Mouse (Mus musculus): ENCODE data around the gene Gm20388. TPM values are rescaled to one million over a fixed set of nuclear protein-coding genes. Genes with fewer than 3 reads are reported as not detected.

Gm20388 gene
- total RNA-seq, 2 experiments from 2014 or later: 5.8 TPM; not detected in 1

DNA sequence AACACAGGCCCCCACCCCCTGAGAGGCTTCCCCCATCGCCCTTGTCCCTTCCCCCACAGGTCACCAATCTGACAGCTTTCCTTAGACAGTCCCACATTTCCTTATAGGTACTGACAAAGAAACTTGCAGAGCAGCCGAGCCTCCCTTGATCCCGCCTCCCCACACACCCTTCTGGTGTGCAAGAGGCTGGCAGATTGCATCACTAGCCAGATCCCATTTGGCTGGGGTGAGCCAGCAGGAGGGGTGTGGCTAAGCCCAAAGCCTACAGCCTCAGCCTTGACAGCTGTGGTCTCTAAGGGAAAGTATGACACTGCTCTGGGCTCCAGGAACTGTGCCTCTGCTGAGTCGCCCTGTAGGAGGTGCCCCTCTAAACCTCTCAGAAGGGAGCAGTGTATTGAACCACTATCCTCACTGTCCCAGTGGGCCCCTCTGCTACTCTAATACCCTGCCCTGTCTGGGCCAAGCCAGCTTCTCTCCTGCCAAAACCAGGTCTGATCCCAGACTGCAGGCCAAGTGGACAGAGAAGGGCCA lies 1987.8 kb downstream of the Gm20388 start:
- peak; percentile 77 for DNase-seq

DNA sequence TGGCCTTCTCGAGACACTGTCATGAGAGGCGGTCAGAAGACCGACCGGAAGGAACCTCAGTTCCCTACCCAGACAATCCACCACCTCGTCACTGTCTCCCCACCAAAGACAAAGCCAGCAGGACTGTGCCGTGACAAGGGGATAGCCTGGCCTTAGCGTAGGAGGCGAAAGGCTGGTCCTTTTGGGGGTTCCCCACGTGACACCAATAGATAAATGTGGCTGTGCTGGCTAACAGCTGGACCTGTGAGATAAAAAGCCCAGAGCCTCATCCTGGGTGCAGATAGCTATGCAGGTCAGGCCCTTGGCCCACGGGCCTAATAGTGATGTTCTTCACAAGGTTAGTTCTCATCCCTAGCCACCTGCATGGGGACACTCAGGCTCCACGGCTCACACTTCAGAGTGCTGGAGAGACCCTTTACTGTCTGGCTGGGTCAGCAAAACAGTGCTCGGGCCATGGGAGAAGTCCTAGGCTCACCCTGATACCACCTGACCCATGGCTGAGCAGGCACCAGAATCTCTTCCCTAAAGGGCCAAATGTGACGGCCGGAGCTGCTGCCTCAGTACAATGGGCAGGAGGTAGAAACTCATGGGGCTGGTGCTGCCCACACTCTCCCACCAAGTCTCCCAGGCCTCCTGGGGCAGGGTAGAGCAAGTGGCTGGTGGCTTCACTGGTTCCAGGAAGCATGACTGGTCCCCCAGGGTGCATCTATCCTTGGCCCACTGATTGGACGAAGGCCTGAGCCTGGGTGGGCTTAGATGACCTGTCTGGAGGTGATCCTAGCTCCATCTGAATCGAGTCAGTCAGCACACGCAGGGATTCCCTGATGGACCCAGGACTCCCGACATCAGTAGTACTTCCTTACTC lies 1988.8 kb downstream of the Gm20388 start:
- no peak for DNase-seq

DNA sequence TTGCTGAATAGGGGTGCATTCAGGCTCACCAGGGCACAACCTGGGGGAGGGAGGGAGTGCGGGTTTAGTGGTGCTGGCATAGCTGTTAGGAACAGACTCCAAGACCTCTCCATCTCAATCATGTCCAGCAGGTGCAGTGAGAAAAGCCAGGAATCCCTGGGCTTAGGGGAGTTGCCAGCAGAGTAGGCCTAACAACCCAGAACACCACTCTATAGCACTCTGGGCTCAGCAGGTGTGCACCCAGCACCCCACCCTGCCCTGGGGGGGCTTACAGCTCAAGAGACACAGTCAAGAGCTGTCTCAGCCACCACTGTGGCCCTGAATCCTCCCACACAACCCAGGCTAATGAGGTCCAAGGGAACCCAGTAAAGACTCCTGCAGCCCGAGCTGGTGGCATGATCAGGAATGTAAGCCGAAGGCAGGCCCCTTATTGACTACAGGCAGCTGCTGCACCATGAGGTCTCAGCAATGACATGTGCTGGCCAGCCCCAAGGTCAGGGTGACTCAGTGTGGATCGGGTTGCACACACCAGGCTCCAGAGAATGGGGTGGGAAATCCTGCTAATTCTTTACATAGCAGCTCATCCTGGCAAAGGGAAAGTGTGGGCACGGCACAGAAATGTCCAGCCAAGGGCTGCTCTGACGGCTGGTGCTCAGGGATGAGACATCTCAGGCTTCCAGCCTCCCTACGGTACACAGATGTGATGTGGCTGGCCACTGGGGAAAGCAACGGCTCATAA lies 1991.0 kb downstream of the Gm20388 start:
- peak; percentile 46 for DNase-seq

DNA sequence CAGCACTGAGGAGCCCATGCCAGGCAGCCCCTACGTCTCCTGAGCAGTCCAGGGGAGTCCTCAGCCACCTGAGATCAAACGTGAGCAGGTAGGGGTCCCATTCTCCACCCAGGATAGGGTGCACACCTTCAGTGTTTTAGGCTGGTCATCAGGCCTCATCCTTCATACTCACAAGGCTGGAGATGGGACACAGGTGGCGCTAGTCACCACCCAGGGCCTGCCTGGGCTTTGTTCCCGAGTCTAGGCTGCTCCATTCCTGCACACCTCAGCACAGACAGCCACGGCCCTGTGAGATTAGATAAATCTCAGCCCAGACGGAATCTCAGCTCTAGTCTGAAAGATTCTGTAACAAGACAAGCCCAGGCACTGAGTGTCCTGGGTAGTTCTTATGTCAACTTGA lies 1993.3 kb downstream of the Gm20388 start:
- no peak for DNase-seq

DNA sequence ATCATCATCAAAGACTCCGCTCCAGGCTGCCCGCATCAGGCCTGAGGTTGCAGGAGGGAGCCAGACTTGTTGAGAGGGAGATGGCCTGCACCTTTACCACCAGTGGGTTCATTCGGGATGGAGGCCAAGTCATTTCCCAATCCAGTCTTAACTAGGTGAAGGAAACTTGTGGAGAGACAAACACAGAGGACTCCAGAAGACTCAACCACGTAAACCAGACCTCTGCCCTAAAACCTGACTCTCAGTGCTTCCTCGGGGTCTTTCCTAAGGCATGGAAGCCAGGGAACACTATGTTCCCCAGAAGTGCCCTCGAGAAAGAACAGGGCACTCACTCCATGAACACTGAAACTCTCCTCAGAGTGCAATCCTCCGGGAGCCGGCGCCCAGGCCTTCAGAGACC lies 1994.4 kb downstream of the Gm20388 start:
- no peak for DNase-seq

DNA sequence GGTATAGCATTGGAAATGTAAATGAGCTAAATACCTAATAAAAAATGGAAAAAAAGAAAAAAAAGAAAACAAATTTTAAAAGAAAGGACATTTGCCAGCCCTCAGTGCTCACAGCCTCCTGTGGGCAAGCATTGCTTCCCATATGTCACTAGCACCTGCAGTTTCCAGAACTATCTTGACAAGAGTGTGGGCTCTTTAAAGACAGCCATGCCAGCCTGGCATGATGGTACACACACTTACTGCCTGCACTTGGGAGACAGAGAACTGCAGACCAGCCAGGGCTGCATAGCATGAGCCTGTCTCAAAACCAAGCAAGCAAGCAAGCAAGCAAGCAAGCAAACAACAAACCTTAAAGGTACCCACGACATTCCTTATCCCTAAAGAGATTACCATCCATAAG lies 1994.8 kb downstream of the Gm20388 start:
- DNase-seq: no peak

DNA sequence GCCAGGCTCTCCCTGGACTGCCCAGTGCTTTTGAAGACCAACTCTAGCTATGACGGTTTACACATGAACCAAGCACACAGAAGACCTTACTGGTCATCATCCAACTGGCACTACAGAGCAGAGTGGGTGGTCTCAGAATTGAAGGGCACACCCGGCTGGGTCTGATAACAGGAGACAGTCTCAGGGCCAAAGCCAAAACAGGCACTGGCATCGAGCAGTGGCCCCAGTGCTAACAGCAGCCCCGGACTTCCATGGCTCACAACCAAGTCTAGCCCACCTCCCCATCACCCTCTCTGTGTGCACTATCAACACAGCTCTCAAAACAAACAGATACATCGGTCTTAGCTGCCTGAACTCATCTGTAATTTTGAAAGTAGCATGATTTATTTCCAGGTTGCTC lies 1995.2 kb downstream of the Gm20388 start:
- no peak for DNase-seq

DNA sequence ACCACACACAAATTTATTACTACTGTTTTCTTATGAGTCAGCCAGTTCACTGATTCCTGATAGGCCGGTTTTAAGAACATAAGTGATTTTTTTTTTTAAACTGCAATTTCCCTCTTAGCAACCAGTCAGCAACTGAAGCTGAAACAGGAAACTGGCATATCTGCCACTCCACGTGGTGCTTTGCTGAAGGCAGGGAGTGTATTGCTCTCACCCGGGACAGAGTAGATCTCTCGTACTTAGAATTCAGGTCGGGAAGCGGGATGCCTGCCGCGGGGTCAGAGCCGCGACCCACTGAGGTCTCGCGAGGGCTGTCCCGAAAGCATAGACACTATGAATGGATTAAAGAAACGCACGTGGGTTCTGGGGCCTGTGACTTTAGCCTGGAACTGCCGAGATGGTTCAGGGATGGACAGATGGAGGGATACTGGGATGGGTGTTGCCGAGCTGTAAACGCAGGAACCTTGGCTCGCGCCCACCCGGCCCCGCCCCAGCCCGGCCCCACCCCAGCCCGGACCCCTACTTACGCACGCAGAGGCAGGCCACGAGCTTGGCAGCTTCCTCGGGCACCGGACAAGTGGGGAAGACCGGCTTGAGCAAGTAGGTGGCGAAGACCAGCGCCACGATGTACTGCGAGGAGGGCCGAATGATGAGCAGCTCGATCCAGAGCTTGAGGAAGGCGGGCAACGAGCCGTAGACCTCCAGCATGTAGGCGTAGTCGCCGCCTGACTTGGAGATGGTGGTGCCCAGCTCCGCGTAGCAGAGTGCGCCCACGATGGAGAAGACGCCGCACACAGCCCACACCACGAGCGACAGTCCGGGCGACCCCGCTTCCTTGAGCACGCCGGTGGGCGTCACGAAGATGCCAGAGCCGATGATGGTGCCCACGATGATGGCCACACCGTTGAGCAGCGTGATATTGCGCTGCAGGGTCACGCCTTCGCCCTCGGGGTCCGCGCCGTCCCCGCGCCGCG lies 1996.2 kb downstream of the Gm20388 start:
- DNase-seq: peak; percentile 37

DNA sequence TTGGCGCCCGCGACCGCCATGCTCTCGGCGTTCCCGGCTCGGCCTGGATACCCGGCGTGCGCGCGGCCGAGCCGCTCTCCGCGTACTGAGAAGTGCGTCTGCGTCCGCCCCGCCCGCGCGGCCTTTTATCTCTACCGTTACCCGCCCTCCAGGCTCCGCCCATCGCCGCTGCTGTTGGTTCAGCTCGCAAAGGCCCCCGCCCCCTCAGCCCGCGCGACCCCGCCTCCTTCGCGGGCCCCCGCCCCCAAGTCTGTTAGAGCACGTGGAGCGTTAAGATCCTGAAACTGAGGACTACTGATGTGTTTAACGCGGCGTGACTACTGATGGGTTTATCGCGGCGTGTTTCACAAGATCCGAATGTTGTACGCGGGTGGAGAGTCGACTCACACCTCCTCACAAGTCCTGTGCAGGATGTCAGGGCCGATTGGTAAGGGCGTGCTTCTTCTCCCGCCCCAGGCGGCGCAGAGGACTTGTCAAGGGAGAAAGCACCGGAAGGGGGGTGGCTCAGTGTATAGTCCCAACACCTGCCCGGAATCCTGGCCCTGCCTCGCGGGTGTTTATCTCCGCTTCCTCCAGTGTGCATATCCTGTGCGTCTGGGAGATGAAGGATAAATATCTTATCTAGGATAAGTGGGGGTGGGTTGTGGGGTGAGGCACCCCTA lies 1997.1 kb downstream of the Gm20388 start, which contains the start of gene Slc7a5:
Gene Slc7a5 (minus strand): TSS at position 108 of the 662 bp plus-strand sequence.
- peak; percentile 98 for DNase-seq

DNA sequence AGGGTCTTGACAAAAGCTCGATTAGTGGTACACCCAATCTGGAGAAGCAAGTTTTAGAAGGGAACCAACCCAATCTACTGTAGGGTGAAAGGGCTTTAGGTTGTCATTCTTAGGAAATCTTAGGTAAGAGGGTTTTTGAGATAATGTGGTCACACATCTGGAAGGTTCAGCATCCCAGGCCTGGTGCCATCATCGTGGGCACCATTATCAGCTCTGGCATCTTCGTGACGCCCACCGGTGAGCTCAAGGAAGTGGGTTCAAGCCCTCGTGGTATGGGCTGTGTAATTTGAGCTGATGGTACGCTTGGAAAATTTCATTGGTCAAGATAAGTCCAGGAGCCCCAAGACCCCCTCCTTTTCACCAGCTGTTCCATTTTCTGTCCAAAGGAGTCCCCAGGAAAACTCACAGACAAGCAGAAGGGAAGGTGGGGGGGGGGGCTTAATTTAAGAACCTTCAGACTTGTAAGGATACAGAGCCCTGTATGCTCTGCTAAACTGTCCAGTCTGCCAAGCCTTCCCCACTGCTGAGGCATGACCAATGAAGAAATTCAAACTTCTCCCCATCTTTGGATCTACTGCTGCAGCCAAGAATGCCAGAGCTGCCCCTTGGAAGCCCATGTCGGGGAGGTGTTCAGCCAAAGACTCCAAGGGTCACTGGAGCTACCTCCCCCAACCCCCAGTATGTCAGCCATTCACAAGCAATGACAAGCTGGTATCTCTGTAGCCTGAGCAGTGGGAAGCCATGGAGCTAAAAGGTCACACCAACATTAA lies 1997.9 kb downstream of the Gm20388 start:
- DNase-seq: no peak

DNA sequence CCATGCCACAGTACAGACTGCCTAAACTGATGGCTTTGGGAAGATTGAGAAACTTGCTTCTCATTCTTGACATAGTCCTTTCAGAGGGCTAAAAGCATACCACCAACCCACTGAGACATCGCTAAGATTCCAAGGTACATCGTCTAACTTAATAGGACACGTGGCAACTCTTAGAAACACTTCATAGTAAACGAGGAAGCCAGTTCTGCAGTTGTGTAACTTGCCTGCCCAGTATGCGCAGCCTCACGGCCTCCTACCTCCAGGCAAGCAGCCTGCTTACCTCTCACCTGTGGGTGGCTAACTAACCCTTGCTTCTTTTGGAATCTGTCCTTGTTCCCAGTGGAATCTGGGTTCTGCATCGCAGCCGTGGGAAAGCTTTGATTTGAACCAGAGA lies 1998.5 kb downstream of the Gm20388 start:
- DNase-seq: no peak

DNA sequence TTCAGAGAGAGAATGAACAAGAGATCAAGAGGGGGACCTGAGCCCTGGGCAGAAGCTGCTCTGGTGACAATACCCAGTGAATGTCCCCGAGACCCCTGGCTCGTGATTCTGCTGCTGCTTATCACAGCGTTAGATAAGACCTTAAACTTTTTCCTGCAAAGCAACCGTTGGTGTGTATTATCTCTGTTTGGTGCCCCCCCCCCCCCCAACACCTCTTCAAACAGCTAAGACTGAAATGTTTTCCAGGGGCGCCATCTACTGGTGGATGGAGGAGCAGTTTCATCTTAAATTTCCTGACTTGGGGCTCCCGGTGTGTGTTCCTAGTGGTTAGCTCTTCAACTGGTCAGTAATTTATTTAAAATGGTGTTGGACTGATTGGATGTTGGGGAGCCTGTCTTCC lies 1999.0 kb downstream of the Gm20388 start:
- DNase-seq: peak; percentile 87

DNA sequence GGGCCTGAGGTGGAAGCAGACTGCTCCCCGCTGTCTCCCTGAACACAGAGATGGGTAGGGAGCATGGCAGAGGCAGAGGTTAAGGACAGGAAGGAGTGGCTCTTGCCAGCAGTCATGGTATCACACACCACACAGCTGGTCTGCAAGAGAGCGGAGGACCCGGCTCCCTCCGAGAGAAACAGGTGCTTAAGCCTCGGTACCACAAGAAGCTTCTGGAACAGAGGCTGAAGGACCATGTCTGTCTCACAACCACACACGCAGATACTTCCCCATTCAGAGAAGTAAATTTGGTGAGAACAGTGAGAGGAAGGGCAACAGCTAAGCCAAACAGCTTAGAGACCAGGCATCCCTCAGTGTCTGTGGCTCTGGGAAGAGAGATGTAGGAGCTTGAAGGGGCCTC lies 2000.8 kb downstream of the Gm20388 start:
- no peak for DNase-seq

DNA sequence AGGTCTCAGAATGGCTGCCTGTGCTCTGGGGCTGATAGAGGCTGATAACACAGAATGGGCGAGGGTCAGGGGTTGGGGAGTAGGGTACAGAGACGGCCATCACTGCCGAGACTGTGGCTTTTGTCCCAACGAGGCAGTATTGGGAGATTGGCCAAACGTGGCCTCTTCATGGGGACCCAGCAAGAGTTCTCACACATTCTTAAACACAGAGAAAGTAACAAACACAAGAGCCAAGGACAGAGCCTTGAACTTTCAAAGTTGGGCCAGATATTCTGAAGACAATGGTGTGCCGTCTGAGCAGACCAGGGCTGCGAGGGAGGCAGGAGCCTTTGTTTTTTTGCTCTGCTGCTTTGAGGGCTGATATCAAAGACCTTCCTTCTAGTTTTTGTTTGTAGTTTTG lies 2001.3 kb downstream of the Gm20388 start:
- DNase-seq: no peak

DNA sequence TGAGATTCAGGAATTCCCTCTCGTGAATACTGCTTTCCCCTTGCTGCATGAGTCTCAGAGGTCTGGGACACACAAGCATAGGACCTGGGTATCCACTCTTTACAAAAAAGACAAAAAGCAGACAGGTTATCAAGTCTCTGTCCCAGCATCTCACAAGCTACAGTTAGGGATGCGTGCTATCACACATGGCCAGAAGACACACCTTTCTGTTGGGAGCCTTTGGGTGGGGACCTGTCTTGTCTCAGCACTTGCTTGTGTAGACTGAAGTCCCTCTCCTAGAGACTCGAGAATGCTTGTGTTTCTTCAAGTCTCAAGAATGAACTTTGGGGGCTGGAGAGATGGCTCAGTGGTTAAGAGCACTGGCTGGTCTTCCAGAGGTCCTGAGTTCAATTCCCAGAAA lies 2002.2 kb downstream of the Gm20388 start:
- DNase-seq: no peak

DNA sequence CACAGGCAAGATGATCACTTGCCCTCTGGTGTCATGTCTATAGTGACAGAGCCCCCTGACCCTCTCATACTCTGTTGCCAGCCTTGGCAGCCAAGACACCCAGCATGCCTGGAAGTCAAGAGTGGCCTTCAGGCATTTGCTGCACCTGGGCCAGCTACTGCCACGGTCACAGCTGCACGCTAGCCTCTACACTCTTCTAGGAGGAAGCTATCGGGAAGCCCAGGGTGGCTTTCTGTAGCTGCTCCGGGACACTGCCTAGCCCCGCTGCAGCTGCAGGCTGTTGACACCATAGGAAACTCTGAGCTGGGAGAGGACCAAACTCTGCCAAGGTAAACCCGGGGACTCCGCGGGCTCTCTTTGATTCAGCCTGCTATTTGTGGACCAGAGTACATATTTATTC lies 2002.7 kb downstream of the Gm20388 start:
- no peak for DNase-seq

DNA sequence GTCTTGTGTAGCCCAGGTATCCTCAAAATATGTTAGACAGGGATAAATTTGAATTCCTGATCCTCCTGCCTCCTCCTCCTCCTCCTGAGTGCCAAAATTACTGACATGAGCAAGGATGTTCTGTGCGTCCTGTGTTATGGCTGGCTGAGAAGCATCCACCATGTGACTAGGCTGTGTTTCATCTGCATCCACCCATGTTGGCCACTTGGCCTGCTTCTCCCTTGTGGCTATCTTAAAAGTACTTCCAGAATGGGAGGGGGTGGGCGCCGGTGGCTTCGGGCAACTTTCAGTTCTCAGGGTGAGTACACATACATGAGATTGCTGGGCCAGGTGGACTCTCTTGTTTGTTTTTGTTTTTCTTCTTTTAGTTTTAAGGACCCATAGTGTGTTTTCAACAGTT lies 2008.5 kb downstream of the Gm20388 start:
- no peak for DNase-seq

DNA sequence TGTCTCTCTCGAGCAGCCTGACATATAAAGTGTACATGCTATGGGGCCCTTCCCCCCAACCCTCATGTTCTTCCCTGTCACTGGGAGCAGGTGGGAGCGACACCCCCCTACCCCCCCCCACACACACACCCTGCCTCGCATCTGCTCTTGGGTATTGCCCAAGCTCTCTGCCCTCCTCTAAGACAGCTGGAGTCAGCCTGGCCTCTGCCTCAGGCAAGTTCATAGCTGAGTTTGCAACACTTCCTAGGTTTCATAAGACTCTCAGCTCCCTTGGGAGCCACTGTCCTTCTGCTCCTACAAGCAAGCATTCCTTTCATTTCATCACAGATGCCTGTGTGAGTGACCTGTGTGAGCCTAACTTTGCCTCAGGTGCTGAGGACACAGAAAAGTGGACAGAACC lies 2009.1 kb downstream of the Gm20388 start:
- DNase-seq: no peak

DNA sequence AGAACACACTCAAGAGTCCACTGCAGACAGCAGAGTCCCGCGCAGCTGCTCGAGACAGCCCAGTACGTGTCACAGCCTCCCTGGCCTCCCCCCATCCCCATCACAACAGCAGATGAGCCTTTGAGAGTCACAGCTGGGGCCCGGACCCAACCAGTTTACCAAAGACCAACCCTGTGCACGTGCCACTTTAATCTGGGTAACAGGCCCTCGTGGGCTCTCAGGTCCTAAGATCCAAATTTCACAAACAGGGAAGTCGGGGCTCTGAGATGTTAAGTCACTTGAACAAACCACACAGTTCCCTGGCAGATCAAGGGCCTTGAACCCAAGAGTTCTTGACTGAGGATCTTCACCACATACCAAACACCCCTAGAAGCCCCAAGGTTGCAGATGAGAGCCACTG lies 2010.9 kb downstream of the Gm20388 start:
- no peak for DNase-seq

DNA sequence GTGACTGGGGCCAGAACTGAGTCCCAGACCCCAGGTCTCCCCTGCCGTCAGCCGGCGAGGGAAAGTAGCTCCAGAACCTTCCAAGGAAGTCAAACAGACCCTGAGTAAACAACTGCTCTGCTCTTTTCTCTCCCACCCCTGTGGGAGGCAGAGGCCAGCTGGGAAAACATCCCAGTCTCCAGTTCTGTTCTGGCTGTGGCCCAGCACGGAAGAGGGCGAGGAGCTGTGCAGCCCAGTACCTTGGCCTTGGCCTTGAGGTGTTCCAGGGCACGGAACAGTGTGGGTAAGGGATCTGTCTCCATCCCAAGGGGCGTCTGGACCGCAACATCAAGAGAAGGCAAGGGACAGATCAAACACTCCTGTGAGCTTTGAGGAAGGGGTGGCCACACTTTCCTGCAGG lies 2011.5 kb downstream of the Gm20388 start:
- peak; percentile 69 for DNase-seq

DNA sequence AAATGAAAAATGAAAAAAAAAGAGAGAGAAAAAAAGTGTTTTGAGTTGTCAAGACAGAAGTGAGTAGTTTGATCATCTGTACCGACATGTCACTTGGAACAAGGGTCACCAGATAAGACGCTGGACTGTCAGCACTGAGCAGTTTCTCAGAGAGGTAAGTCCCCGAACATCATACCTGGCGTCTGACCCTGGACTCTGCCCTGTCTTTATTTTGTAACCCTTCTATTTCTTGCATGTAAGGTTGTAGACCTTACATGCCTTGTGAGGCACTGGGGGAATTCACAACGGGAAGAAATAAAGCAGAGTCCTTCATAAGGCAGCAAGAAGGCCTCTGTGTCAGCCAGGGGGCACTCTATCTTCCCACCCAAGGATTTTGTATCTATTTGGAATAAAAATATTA lies 2014.0 kb downstream of the Gm20388 start:
- no peak for DNase-seq

All from heart, postnatal 4 days (tissue).